Mouse (Mus musculus): Measurements from ENCODE around the gene Hjurp.

GRCm38 (mm10) chr1:88307180-88307579 is 29.7 kb upstream of the Hjurp start:
- TF ChIP-seq CTCF (conservative IDR thresholded peaks at IDR 0.05 in 1 of 2, IDR thresholded peaks at IDR 0.05 in 1 of 2; ENCODE audit: low read depth in 2 of 2, low read length in 2 of 2) (no peak), UBTF (IDR thresholded peaks at IDR 0.05; ENCODE audit: low read depth, low read length) (no peak), POLR2AphosphoS2 (IDR thresholded peaks at IDR 0.05; ENCODE audit: low read depth, low read length) (no peak), NELFE (IDR thresholded peaks at IDR 0.05; ENCODE audit: low read depth, low read length) (no peak), BHLHE40 (IDR thresholded peaks at IDR 0.05; ENCODE audit: low read depth, low read length) (no peak), USF2 (conservative IDR thresholded peaks at IDR 0.05; ENCODE audit: low read depth, low read length) (no peak), SMC3 (IDR thresholded peaks at IDR 0.05; ENCODE audit: low read depth, low read length) (no peak)
